ENCODE assay signal across 13 mouse cellular contexts in the genomic region with DNA sequence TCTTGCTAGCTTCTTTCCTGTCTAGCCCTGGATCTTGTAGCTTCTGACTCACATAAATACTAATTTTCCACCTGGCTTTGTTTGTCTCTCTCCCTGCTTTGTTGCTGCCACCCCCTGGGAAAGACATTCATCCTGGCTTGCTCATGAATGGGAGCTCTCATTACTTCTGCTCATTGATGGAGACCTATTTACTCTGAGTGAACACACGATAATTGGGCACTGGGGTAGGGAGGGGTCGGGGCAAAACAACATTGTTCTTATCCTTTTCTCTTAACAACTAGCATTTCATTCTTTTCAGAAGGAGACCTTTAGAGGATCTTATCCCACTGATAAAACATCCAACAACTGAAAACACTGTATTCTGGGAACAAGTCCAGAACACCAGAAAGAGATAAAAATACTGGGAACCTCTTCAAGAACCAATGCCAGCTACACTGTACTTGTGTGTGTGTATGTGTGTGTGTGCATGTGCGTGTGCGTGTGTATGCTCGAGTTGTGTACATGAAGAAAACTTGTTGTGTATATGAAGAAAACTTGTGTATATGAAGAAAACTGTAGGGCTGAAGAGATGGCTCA. TPM values are rescaled to one million over a fixed set of nuclear protein-coding genes. Genes with fewer than 3 reads are reported as not detected.
A peak's percentile ranks its signal among the peaks of the same experiment; 100 is the strongest.
DNase-seq lines count a peak whose midpoint lies in the region; ATAC-seq lines count a peak whose summit lies in the region.
"Had no signal": no experiment of that assay in that cellular context is flagged by ENCODE, and none has a peak within 500 bp of the region (broad histone marks: within the 10 kb centered on the region; RNA-seq: fewer than 3 reads in every experiment).

No protein-coding gene starts in this region.

- peaks cover 16% of the 10 kb centered on the region for H3K4me1 ChIP-seq in hindbrain, embryonic 15.5 days (replicated peaks)
- peaks cover 3% of the 10 kb centered on the region; the same call in 1 of the 2 replicates for H3K4me1 ChIP-seq in hindbrain, embryonic 11.5 days (replicated peaks; ENCODE audit: control insufficient read depth, insufficient read depth, low read length)
- H3K4me1 ChIP-seq in forebrain, embryonic 15.5 days, result peaks cover 23% of the 10 kb centered on the region

- no peak overlapping the region for H3K4me3 ChIP-seq in hindbrain, embryonic 15.5 days
- H3K4me3 ChIP-seq in hindbrain, embryonic 11.5 days (ENCODE audit: low read depth, low read length), result no peak overlapping the region
- no peak overlapping the region for H3K4me3 ChIP-seq in forebrain, embryonic 15.5 days
- H3K4me3 ChIP-seq: hindbrain, embryonic 10.5 days; liver, embryonic 13.5 days had no signal

- DNase-seq in hindbrain, embryonic 11.5 days (ENCODE audit: low spot score), result no peak
- DNase-seq in ovary, adult 18-20 months (ENCODE audit: low spot score), result peak; percentile 15
- no peak for DNase-seq in ovary, postnatal 10 days (ENCODE audit: low spot score)
- no peak for DNase-seq in spleen, adult 18-20 months
- DNase-seq in layer of hippocampus, postnatal 36 days, result no peak
- DNase-seq: adrenal gland, postnatal 10 days; kidney, adult 9 months; liver, embryonic 13.5 days; right cerebral cortex, adult 18-20 months had no signal

- no peak overlapping the region; the same call in 1 of the 2 replicates for H3K4me2 ChIP-seq in hindbrain, embryonic 15.5 days
- no peak overlapping the region for H3K4me2 ChIP-seq in hindbrain, embryonic 11.5 days (replicated peaks; ENCODE audit: low read depth, low read length)
- H3K4me2 ChIP-seq in forebrain, embryonic 15.5 days (replicated peaks), result no peak overlapping the region
- H3K4me2 ChIP-seq: liver, embryonic 13.5 days had no signal

- ATAC-seq in hindbrain, embryonic 15.5 days (ENCODE audit: low FRiP score, low read depth), result no peak
- ATAC-seq in hindbrain, embryonic 11.5 days (ENCODE audit: low FRiP score), result no peak
- peak; percentile 70 for ATAC-seq in forebrain, embryonic 15.5 days (replicated peaks)

- H3K27ac ChIP-seq in hindbrain, embryonic 15.5 days (replicated peaks), result peak overlapping the region; percentile 50; the same call in 1 of the 2 replicates
- no peak overlapping the region for H3K27ac ChIP-seq in hindbrain, embryonic 11.5 days (ENCODE audit: low read depth, low read length)
- H3K27ac ChIP-seq in forebrain, embryonic 15.5 days (replicated peaks), result peak overlapping the region; percentile 58
- H3K27ac ChIP-seq: hindbrain, embryonic 10.5 days; liver, embryonic 13.5 days; macrophage had no signal

- 54% methylated on average over 5 of the region's 5 CpGs for WGBS in hindbrain, embryonic 15.5 days
- WGBS in hindbrain, embryonic 11.5 days, result 65% methylated on average over 5 of the region's 5 CpGs
- WGBS in forebrain, embryonic 15.5 days, result 18% methylated on average over 5 of the region's 5 CpGs

- no peaks in the 10 kb centered on the region for H3K36me3 ChIP-seq in hindbrain, embryonic 15.5 days
- no peaks in the 10 kb centered on the region for H3K36me3 ChIP-seq in hindbrain, embryonic 11.5 days (ENCODE audit: control insufficient read depth, insufficient read depth, low read length)
- no peaks in the 10 kb centered on the region for H3K36me3 ChIP-seq in forebrain, embryonic 15.5 days
- H3K36me3 ChIP-seq: hindbrain, embryonic 10.5 days; liver, embryonic 13.5 days had no signal

- H3K9ac ChIP-seq in hindbrain, embryonic 15.5 days, result no peak overlapping the region
- H3K9ac ChIP-seq in hindbrain, embryonic 11.5 days (ENCODE audit: low read depth, low read length), result no peak overlapping the region
- H3K9ac ChIP-seq in forebrain, embryonic 15.5 days (replicated peaks), result no peak overlapping the region
- H3K9ac ChIP-seq: liver, embryonic 13.5 days had no signal

- H3K27me3 ChIP-seq in hindbrain, embryonic 15.5 days, result no peaks in the 10 kb centered on the region
- peaks cover 5% of the 10 kb centered on the region; the same call in 1 of the 2 replicates for H3K27me3 ChIP-seq in hindbrain, embryonic 11.5 days (ENCODE audit: control insufficient read depth, insufficient read depth, low read length)
- 0 out of 2 replicates have a peak, but pooled peaks cover 6% of the 10 kb centered on the region for H3K27me3 ChIP-seq in forebrain, embryonic 15.5 days

- no peaks in the 10 kb centered on the region for H3K9me3 ChIP-seq in hindbrain, embryonic 15.5 days
- no peaks in the 10 kb centered on the region for H3K9me3 ChIP-seq in hindbrain, embryonic 11.5 days (ENCODE audit: control insufficient read depth, low read length)
- H3K9me3 ChIP-seq in forebrain, embryonic 15.5 days, result no peaks in the 10 kb centered on the region
- H3K9me3 ChIP-seq: hindbrain, embryonic 10.5 days; liver, embryonic 13.5 days had no signal

RNA-seq across cellular contexts. Expression of a gene that starts 24.3 kb away (rescaled TPM):
- polyA plus RNA-seq in hindbrain, embryonic 15.5 days (2015; fragmentation: Nextera tagmentation; extraction: Ambion mirVana), result 4.7 and 5.6 TPM in 2 replicates
- 0.68 and 0.83 TPM in 2 replicates for polyA plus RNA-seq in hindbrain, embryonic 11.5 days (2014; fragmentation: Nextera tagmentation; extraction: Ambion mirVana)
- 1.8 and 2.2 TPM in 2 replicates for polyA plus RNA-seq in forebrain, embryonic 15.5 days (2015; fragmentation: Nextera tagmentation; extraction: Ambion mirVana)
- 10 to 100 TPM; 85.0 to 92.8 TPM for total RNA-seq in layer of hippocampus, postnatal 36 days (2021)
